Mouse (Mus musculus) brain, adult 2 months (tissue): Measurements from ENCODE around the gene Gm9747.

Source experiments
- DNase-seq: peaks from one replicate; pipeline ENCODE4 v3.0.0; 2011; ENCODE audit warnings: low read depth, low spot score

Gm9747 gene

GRCm38 (mm10) chr1:82232812-82233211, at the start of gene Gm9747:
Gene Gm9747, plus strand, starts transcription at chr1:82233112.
- no peak for DNase-seq

DNA sequence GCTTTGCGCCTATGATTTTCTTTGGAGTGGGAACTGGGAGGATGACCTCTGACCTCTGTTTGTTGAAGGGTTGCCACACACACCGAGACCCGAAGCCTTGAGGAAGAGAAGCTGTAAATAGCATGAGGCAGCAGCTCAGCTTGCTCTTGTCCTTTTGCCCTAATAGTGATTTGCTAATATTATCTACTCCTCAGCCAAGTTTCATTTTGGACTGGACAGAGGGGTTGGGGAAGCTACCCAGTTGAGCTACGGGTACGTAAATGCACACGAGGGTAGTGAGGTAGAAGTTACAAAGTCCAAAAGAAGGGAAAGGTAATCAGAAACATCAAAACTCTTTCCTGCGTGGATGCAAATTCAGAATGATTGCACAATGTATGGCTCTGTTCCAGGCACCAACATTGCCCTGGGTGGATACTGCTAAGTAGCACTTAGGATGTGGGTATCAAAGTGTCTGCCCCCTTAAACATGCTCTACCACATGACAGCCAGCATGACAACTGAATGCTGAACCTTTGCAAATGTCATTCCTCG, 48.9 kb upstream of the Gm9747 start:
- DNase-seq = no peak

GRCm38 (mm10) chr1:82188549-82189231, 44.2 kb upstream of the Gm9747 start:
- no peak for DNase-seq

- peak; percentile 90 for DNase-seq
These were observed 43.4 kb upstream of the Gm9747 start for GRCm38 (mm10) chr1:82189516-82189915.

GRCm38 (mm10) chr1:82191579-82191978, 41.3 kb upstream of the Gm9747 start:
- DNase-seq = no peak

GRCm38 (mm10) chr1:82199918-82200317, 33.0 kb upstream of the Gm9747 start:
- peak; percentile 67 for DNase-seq

DNA sequence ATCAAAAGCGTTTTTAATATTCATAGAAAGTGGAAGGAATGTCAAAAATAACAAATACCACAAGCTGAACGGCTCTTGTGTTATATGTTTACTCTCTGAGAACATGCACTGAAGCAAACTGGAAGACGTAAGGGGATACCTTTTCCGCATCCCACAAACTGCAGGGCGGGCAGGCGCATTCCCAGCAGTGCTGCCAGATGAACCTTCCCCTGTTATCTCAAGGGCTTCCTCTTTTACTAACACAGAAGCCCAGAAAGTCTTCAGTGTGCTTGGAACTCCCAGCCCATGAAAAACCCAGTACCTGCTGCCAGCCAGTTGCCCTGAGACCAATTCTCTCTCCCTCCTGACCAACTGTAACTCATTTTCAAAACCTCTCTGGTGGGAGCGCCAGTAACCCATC, 32.3 kb upstream of the Gm9747 start:
- DNase-seq = no peak

- no peak for DNase-seq
These were observed 25.4 kb upstream of the Gm9747 start for GRCm38 (mm10) chr1:82207511-82207910.

DNA sequence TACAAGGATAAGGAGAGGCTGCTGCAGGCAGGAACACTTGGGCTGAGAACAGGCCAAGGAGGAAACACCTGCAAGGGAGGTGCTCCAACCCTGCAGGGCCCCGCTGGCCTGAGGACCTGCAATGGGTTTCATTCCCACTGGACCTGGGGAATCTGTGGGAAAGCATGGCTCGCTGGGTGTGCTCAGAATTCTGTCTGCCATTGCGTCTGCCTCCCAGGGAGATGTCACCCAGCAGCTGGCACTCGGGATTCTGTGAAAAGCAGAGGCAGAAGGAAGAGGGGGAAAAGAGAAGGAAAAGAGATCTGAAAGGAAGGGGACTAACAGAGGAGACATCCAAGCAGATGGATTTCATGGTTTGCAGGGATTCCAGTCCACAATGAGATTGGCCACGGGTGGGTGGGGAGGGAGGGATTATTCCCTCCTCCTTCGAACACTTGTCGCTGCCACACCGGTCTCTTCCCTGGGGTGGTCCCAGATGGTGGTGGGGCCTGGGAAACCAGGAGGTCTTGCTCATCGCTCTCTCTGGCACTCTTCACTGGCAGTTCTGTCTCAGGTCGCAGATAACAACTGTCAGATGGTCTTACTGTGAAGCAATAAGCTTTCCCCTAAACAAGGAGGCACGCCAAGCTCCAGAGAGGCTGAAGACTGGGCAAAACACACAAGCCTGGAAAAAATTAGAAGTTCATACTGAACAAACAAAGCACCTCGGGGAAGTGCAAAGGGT, 12.1 kb upstream of the Gm9747 start:
- DNase-seq = peak; percentile 36

GRCm38 (mm10) chr1:82221462-82221861, 11.4 kb upstream of the Gm9747 start:
- DNase-seq = no peak

DNA sequence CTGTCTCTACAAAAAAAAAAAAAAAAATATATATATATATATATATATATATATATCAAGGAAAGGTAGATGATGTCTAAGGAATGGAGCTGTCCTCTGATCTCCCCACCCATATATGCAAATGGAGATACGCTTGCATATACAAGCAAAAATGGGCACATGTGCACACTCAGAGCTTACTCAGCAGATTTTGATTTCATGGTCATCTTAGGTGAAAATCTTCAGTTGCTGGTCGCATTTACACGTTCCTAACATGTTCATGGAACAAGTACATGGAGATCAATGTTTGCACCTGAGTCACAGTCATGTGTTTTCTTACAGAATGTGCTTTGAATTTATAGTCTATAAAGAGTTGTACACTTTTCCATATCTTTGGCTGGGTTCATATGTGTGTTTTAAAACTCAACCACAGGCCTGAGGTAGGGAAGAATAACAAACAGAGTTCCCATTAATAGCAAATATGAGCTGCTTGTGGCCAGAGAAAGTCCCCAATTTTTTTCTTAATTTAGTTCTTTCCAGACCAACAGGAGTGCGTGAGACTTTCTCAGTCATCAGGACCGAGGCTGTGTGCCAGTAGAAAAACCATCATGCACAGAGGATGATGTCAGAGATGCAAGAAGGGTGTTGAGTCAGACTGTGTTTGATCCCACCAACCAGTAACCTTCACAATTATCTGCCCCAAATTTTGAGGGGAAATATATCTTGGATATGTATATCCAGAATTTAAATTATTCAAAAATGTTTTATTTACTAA, 9.7 kb upstream of the Gm9747 start:
- DNase-seq = no peak

DNA sequence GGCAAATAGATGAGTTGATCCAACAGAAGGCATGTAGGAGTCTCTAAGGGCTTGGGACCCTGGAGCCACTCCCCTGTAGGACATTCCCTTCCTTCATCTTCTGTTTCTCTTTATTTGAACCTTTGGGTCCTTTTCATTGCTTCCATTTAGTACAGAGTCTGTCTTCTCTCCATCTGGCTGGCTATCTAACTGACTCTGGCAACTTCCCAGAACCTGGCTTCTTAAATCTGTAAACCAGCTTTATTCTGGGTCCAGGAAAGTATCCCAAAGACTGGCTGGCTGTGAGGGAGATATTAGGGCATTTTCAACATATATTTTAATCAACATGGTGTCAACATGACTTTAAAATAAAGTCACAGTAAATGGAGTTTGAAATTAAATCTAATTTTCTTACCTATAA, 4.1 kb upstream of the Gm9747 start:
- DNase-seq = peak; percentile 53

DNA sequence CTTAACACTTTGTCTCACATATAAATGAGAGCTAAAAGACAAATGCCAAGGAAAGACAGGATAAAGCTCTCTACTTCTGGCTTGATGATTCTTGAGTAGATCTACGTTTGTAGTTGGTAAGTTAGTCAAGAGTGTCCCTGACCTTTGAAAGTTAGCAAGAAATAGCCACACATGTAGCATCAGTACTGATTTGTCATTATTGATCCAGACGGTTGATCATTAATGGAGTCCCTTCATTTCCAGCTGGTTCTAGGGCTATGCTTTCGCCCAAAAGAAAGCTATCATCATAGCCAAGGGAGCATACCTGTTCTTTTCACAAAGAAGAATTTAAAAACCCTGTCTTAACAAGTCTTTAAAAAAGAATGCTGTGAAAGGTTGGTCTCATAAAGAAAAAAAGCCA, 1.7 kb downstream of the Gm9747 start:
- DNase-seq = no peak

- DNase-seq = no peak
These were observed 2.7 kb downstream of the Gm9747 start for GRCm38 (mm10) chr1:82235455-82236104.

- DNase-seq = no peak
These were observed 5.3 kb downstream of the Gm9747 start for GRCm38 (mm10) chr1:82238245-82238644.

GRCm38 (mm10) chr1:82239409-82240201, 6.7 kb downstream of the Gm9747 start:
- no peak for DNase-seq

DNA sequence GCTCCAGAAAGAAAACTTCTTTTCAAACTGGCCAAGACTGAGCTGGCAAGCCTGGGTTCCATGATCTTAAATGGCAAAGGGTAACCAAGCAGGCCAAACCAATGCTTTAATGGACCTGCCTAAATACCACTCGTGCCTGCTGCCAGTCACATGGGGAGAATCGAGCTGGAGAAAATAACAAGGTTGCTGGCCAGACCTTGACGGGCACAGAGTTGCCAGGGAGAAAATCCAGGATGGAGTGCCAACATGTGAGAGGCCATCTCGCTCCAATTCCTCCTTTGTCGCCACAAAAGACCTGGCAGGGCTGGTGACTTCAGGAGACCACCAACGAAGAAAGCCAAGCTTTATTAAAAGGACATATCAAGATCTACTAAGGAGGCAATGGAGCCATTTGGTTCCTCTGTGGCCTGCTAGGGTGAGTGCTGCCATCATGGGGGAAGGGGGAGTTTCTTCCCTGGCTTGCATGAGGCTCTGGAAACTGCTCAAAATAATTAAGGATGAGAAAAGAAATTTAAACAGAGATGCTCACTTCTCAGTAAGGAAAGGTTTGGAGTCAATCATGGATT, 10.4 kb downstream of the Gm9747 start:
- DNase-seq = peak; percentile 85

GRCm38 (mm10) chr1:82245002-82245401, 12.1 kb downstream of the Gm9747 start:
- DNase-seq = no peak

GRCm38 (mm10) chr1:82247221-82247951, 14.5 kb downstream of the Gm9747 start:
- no peak for DNase-seq
